Mouse (Mus musculus): Measurements from ENCODE around the gene Kcnk10. TPM values are rescaled to one million over a fixed set of nuclear protein-coding genes. Genes with fewer than 3 reads are reported as not detected.

Gene Kcnk10
- total RNA-seq, 2 experiments from 2014 or later, result 27.8 to 28.5 TPM

DNA sequence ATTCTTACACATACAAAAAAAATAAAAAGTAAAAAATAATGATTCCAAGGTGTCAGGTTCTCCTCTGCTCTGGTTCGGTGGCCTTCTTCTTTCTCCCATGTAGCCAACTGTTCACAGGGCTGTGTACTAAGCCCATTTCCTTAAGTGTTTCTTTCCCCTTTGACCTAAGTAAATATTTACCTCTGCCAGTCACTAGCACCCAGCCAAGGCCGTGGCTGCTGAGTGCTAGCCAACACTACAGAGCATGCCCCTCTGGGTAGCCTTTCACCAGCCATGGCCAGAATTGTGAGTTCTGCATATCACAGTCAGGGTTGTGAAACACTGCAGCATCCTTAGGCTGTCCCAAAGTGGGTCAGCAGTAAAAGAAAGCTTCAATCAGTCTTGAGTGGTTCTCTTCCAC is 140.0 kb downstream of the Kcnk10 start:
- no peak for DNase-seq (ENCODE audit: low spot score in 2 of 2)

DNA sequence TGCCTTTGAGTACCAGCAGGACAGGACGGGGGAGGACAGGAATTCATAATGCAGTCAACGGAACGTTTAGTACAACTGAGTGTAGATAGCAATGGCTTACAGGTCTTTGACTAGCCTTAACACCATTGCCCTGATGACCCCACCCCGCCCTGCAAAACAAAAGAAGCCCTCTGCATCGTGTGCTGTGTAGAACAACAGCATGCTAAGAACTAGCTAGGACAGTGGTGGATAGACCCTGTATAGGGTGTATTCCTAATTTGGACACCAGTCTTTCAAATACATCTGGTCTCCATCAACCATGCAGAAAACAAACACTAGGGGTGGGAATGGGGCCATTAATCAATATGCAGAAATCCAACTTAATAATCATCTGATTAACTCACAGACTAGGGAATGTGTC is 147.4 kb downstream of the Kcnk10 start:
- no peak for DNase-seq (ENCODE audit: low spot score in 2 of 2)

DNA sequence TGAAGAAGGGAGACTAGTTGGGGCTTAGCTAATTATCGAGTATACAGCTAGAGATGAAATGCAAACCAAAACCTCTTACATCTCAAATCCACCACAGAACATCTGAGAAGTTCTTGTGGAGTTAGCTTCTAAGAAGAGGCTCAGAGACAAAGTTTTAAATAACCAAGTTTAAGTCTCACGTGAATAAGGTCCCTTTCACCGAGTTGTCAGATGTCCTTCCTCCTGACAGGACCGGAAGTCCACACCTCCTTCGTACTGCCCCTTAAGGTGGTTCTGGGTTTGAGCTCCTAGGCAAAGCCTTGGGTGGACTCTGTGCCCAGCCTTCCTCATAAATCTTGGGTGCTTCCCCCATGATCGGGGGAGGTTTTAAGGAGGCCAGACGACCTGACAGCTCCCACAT is 156.8 kb downstream of the Kcnk10 start:
- DNase-seq (ENCODE audit: low spot score in 2 of 2), result no peak

DNA sequence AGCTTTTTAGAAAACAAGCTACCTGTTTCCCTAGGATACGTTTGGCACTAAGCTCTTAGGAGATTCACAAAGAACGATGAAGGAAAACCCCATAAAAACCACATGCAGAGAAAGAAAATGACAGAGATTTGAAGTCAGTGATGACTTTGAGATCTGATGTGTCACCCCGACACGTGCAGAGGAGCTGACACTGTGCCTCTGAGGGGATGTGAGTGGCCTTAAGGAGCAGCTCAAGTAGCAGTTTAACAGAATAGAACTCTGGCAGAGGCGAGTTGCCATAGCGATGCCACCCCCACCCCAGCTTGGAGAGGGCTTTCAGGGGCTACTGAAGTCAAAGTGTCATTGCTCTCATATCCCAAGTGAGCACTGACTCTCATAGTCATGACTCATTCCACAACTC is 158.3 kb downstream of the Kcnk10 start:
- DNase-seq (ENCODE audit: low spot score in 2 of 2), result no peak

DNA sequence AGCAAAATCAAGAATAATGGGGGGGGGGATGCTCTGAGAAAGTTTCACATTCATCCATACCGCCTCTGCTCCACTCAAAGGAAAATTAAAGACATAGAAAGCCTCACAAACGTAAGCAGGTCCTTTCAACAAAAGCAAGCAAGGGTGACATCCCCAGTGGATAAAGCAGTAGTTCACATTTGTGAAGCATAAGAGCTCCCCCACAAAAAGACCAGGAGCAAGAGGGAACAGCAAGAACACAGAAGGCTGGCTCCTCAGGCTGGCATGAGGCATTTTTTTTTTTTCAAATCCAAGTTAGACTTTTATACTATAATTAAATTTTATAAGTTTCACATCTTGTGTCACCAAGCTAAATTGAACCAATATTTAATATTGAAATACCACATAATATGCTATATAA is 168.5 kb downstream of the Kcnk10 start:
- peak; percentile 9 to 36 for DNase-seq (ENCODE audit: low spot score in 2 of 2)

DNA sequence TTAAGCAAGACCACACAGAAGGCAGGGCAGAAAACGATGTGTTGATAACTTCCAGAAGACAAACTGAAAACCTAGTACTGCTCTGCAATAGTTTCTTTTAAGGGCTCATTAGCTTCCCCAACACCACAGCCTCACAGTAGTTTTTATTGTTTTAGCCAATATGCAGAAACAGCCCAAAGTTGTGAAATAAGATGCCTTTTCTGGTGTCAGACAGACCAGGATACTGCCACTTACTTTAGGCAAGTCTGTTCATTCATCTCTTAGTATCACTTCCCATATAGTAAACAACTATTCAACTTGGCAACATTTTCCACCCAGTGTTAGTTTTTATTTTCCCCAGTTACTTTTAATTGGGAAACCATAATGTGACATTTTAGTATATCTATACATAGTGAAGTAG is 171.5 kb downstream of the Kcnk10 start:
- no peak for DNase-seq (ENCODE audit: low spot score in 2 of 2)

DNA sequence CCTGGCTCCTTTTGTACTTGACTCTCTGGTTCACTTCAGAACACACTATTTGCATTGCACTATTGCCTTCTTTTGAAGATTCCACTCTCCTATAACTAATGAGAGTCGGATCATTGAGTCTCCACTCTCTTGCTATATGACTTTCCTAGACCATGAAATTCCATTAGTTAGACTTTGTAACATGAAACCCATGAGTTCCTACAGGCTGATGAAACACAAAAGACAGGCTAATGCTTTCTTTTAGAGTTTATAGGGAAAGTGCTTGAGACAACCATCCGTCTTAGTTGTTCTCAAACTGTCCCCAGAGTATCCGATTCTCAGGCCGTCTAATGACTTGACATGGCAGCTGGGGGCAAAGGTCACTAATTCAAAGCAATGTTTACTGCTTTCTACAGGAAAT is 172.0 kb downstream of the Kcnk10 start:
- DNase-seq (ENCODE audit: low spot score in 2 of 2), result no peak

DNA sequence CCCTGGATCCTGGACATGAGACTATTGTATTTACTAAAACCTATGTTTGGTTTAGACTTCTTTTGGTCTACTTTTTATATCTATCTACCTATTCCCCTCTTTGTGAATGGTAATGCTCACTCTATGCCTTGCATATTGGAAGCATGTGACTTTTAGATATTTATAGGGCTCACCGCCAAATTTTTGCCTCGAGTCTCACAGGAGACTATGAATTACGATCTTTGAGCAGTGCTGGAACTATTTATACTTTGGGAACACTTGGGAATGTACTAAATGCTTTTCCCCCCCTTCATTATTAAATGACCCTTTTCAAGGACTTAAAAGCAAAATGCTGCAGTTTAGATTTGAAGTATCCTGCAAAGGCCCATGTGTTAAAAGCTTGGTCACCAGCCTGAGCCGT is 181.5 kb downstream of the Kcnk10 start:
- DNase-seq (ENCODE audit: low spot score in 2 of 2), result no peak

DNA sequence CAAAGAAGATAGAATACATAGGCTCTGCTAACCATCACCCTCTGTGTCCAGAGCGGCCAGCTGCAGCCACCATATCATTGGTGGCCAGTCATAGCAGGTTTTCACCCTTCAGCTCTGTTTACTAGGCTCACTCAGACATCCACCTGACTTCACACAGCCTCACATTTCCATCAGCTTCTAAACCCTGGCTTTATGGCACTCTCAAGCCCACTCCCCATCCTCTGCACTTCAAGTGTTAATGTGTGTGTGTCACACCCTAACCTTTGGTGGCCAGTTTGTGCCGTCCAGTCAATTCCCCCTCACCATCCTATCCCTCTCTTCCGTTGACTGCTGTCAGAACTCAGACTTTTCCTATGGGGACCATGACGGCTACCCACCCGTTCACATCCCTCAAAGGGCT is 184.0 kb downstream of the Kcnk10 start:
- DNase-seq (ENCODE audit: low spot score in 2 of 2), result no peak

DNA sequence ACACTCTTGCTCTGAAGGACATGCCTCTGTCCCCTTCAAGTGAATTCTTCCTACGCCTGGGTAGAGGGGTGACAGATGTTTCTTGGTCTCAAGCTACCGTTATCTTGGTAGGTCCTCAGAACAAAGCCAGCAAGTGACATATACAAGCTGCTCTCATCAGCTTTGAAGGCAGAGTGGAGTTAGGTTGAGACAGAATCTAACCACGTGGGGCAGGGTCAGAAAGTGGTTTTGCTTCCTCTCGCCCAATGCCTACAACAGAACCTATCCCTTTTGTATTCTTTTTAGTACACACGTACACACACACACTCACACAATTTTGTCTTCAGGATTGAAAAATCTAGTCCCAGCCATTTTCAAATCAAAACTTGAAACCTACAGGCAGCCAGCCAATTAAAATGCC is 186.8 kb downstream of the Kcnk10 start:
- no peak for DNase-seq (ENCODE audit: low spot score in 2 of 2)

DNA sequence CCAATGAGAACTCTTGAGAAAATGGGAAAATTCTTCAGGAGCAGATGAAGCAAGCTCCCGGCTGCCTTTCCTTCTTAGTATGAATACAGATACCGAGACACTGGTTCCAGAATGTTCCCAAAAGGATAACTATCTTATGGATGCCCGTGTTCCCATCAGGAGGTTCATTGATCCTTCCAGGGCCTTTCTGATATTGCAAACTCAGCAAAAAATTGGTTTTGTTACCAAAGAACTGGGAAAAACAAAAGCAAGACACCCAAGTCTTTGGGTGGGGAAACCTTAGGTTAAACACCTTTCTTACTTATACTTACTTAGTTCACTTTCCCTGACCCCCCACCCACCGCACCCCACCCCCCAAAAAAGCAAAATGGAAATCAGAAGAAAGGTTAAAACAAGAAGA is 188.5 kb downstream of the Kcnk10 start:
- DNase-seq (ENCODE audit: low spot score in 2 of 2), result no peak

Other genes starting within 250 kb of the Kcnk10 start
- gene Spata7, start 49.8 kb upstream of the Kcnk10 start, total RNA-seq (2021), result 10 to 100 TPM; 27.6 to 29.0 TPM
- gene Ptpn21, start 159.1 kb upstream of the Kcnk10 start, total RNA-seq (2021), result 1 to 10 TPM; 6.9 to 7.6 TPM
- gene Zc3h14, start 168.7 kb upstream of the Kcnk10 start, total RNA-seq (2021), result 10 to 100 TPM; 94.8 to 95.8 TPM